Mouse (Mus musculus) kidney, adult 10 weeks (tissue): ENCODE data around the gene Tmem54. TPM values are rescaled to one million over a fixed set of nuclear protein-coding genes. Genes with fewer than 3 reads are reported as not detected.

Source experiments
- polyA plus RNA-seq: library from polyadenylated mRNA; stranded (reverse); fragments of 350-450 nt; fragmentation: Illumina TruSeq; extraction: RNeasy Lipid Tissue Mini Kit (QIAGEN cat#74804); gene quantifications from one replicate; pipeline ENCODE4 v1.2.3, GENCODE M21; 2014; ENCODE audit warnings: low read depth, low replicate concordance

Tmem54 gene
- not detected for polyA plus RNA-seq

DNA sequence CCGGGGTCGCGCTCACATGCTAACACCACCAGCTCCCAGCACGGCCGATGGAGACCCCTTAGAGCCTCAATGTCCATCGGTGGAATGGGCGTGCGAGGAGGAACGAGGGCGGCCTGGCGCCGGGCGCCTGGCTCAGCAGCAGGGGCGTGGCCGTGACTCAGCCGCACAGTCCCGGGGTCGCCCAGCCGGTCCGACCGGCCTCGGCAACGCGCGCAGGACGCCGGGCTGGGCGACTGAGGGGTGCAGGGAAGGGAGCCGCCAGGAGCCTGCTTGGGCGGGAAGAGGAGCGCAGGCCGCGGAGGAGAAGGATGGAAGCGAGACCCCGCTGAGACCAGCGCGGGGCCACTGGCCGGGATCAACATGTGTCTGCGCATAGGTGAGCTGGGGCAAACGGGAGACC, at the start of gene Tmem54:
Gene Tmem54 (plus strand): TSS at position 193 of the 400 bp plus-strand sequence.

DNA sequence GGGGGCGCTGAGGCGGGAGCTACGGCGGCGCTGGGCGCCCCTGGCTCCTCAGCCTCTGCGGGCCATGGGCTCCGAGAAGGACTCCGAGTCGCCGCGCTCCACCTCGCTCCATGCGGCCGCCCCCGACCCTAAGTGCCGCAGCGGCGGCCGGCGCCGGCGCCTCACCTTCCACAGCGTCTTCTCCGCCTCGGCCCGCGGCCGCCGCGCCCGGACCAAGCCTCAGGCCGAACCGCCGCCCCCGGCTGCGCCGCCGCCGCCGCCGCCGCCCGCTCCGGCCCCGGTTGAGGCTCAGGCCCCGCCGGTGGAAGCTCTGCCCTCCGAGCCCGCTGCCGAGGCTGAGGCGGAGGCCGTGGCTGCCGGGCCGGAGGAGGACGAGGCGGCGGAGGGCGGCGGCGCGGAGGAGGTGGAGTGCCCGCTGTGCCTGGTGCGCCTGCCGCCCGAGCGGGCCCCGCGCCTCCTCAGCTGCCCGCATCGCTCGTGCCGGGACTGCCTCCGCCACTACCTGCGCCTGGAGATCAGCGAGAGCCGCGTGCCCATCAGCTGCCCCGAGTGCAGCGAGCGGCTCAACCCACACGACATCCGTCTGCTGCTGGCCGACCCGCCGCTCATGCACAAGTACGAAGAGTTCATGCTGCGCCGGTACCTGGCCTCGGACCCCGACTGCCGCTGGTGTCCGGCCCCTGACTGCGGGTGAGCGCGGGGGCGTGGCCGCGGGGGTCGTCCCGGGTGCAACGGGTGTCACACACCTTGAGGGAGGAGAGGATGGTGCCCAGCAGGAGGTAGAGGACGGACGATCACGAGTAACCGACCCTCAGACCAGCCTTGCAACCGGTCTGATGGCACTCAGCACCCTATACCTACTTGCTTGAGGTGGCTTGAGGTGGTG, 46.9 kb upstream of the Tmem54 start, which contains the start of gene Rnf19b:
Gene Rnf19b (plus strand): TSS at position 65 of the 886 bp plus-strand sequence.

DNA sequence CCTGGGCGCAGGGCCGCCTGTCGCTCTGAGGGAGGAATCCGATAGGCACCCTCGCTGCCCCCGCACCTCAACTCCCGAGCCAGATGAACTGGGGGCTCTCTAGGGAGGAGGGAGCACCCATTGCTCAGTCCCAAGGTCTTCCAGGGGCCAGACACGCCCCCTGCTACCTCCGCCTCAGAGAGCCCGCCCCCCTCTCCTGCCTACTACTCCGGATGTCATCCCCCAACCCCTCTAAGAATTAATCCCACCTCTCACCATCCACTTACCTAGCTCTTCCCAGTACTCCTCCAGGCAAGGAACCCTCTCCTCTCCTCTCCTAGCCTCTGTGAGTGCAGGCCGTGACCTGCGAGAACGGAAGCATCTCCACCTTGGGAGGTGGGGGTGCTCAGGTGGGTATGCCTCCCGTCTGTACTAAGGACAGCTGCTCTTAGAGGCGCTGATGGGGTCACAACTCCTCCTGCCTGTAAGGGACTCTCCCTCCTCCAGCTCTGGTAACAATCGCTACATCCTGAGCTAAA, 16.3 kb downstream of the Tmem54 start, which contains the start of gene Hpca:
Gene Hpca (minus strand): TSS at position 468 of the 518 bp plus-strand sequence.

DNA sequence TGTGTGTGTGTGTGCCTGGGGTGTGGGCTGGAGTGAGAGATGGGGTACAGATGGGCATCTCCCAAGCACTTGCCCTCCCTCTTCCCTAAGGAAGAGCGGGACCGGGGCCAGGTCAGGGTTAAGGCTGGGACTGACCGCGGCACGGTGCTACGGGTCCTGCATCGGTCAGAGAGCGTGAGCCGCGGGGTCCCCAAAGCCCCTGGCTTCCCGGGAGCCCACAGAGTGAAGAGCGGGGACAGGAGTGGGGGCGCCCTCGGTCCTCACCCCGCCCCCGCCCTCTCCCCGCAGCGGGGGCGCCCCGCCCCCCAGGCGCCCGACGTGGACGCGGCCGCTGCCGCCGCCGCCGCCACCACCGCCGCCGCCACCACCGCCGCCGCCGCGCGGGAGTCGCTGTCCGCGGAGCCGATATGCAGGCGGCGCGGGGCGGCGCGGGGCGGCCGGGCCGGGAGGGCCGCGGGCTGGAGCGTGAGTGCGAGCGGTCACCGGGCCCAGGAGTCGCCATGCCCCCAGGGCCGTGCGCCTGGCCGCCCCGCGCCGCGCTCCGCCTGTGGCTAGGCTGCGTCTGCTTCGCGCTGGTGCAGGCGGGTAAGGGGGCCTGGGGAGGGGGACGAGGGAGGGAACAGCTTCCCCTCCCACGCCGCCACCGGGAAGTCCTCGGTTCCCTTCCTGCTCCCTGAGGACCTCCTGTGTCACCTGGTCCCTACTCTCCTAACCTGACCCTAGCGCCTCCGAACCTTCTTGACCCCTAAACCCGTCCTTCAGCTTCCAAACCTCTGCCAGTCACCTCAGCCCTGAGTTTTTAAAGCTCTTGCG, 31.4 kb downstream of the Tmem54 start, which contains the start of gene Fndc5:
Gene Fndc5 (plus strand): TSS at position 421 of the 813 bp plus-strand sequence.

Other genes starting within 250 kb of the Tmem54 start
- gene Trim62, start 222.0 kb upstream of the Tmem54 start, polyA plus RNA-seq: 0.61 TPM
- gene Azin2, start 143.1 kb upstream of the Tmem54 start, polyA plus RNA-seq: 0.85 TPM
- 48.5 TPM for gene Ak2, start 113.6 kb upstream of the Tmem54 start, polyA plus RNA-seq
- 6.5 TPM for gene Rnf19b, start 47.3 kb upstream of the Tmem54 start, polyA plus RNA-seq
- gene Hpca, start 16.5 kb downstream of the Tmem54 start, polyA plus RNA-seq: not detected
- 0.57 TPM for gene Fndc5, start 31.5 kb downstream of the Tmem54 start, polyA plus RNA-seq
- 42.2 TPM for gene S100pbp, start 84.2 kb downstream of the Tmem54 start, polyA plus RNA-seq
- gene Yars, start 84.2 kb downstream of the Tmem54 start, polyA plus RNA-seq: 4.7 TPM
- gene C77080, start 155.9 kb downstream of the Tmem54 start, polyA plus RNA-seq: 3.2 TPM
- gene Sync, start 182.1 kb downstream of the Tmem54 start, polyA plus RNA-seq: 0.28 TPM
- 185 TPM for gene Rbbp4, start 229.8 kb downstream of the Tmem54 start, polyA plus RNA-seq
- gene Zbtb8os, start 230.1 kb downstream of the Tmem54 start, polyA plus RNA-seq: 152 TPM